Comparison of ENCODE assay signal across 35 mouse cellular contexts in the genomic region with DNA sequence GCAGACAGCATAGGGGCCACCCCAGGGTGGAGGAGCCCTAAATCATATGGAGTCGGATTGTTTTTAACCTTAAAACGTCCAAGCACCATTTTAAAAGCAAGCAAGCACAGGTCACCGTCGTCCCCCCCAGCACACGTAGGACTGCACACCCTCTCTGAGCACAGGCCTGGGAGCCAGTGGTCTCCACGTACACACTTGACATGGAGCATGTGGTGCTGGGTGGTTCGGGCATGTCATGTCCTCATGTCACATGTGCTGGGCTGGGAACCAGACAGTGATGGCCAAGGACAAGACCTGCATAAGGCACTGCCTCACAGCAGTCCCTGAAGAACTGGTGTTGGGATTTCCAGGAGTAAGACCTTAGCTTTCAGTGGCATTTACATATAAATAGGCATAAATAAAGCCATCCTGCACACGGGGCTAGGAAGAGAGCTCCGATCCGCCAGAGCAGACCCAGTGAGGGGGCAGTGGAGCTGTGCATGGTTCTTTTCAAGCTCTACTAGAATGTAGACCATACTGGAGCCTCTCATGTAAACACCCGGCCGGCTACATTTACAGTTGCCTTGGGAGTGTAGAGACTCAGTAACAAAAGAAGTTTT. TPM values are rescaled to one million over a fixed set of nuclear protein-coding genes. Genes with fewer than 3 reads are reported as not detected.
DNase-seq lines count a peak whose midpoint lies in the region; ATAC-seq and TF ChIP-seq lines count a peak whose summit lies in the region.
"Had no signal": no experiment of that assay in that cellular context is flagged by ENCODE, and none has a peak within 500 bp of the region (broad histone marks: within the 10 kb centered on the region; RNA-seq: fewer than 3 reads in every experiment).

No protein-coding gene starts in this region.

- DNase-seq in heart, postnatal 0 days (ENCODE audit: low spot score) = no peak
- no peak for DNase-seq in heart, adult 8-10 months (ENCODE audit: low spot score)
- peak; percentile 9 for DNase-seq in kidney, postnatal 10 days
- DNase-seq in kidney, adult 11 months = no peak
- peak; percentile 28 for DNase-seq in MEL (ENCODE audit: low read depth, low spot score)
- DNase-seq in liver, embryonic 11.5 days (ENCODE audit: low spot score) = no peak
- no peak for DNase-seq in adipocyte (ENCODE audit: low spot score)
- DNase-seq: cerebellum, adult 2 months; cerebellum, postnatal 14 days; heart, postnatal 14 days; kidney, adult 9 months; kidney, postnatal 36 days; lung, postnatal 36 days; right cerebral cortex, postnatal 25 days; spleen, adult 18-20 months; thymus, postnatal 14 days had no signal

- no peak for TF ChIP-seq RAD21 in MEL (IDR thresholded peaks at IDR 0.05; ENCODE audit: low read depth, low read length)

- H3K4me3 ChIP-seq in heart, postnatal 0 days (ENCODE audit: low read depth, low read length) = no peak overlapping the region
- H3K4me3 ChIP-seq in MEL (ENCODE audit: control insufficient read depth in 1 of 2, insufficient read depth in 1 of 2, low read depth in 2 of 2, low read length in 2 of 2) = no peak overlapping the region
- no peak overlapping the region for H3K4me3 ChIP-seq in liver, embryonic 11.5 days (ENCODE audit: low read depth, low read length)
- H3K4me3 ChIP-seq: erythroblast, embryonic 14.5 days; layer of hippocampus, adult 2 months; left cerebral cortex, adult 2 months; limb, embryonic 13.5 days; liver, embryonic 12.5 days; neural tube, embryonic 13.5 days had no signal

- H3K9ac ChIP-seq in heart, postnatal 0 days (replicated peaks; ENCODE audit: low read depth, low read length) = no peak overlapping the region
- no peak overlapping the region for H3K9ac ChIP-seq in MEL (ENCODE audit: control insufficient read depth, low read depth, low read length, poor library complexity, severe bottlenecking)
- no peak overlapping the region for H3K9ac ChIP-seq in liver, embryonic 11.5 days (ENCODE audit: low read depth, low read length)
- H3K9ac ChIP-seq: limb, embryonic 13.5 days; liver, embryonic 12.5 days; liver, postnatal 0 days; neural tube, embryonic 13.5 days had no signal

- no peak for TF ChIP-seq POLR2A in MEL (IDR thresholded peaks at IDR 0.05; ENCODE audit: control insufficient read depth in 1 of 2, insufficient read depth in 1 of 2, low read depth in 1 of 2, low read length in 2 of 2, poor library complexity in 1 of 2)

- 0 out of 2 replicates have a peak overlapping the region, but pooled peaks have one; percentile 18 for H3K27ac ChIP-seq in heart, postnatal 0 days (ENCODE audit: low read depth)
- no peak overlapping the region for H3K27ac ChIP-seq in MEL (ENCODE audit: control insufficient read depth, low read depth, low read length)
- H3K27ac ChIP-seq in liver, embryonic 11.5 days (ENCODE audit: low read depth, low read length) = no peak overlapping the region
- H3K27ac ChIP-seq: layer of hippocampus, adult 2 months; left cerebral cortex, adult 2 months; limb, embryonic 13.5 days; liver, embryonic 12.5 days; neural tube, embryonic 13.5 days had no signal

- peaks cover 35% of the 10 kb centered on the region for H3K4me1 ChIP-seq in heart, postnatal 0 days (ENCODE audit: control insufficient read depth, insufficient read depth)
- H3K4me1 ChIP-seq in MEL (ENCODE audit: control insufficient read depth in 1 of 2, insufficient read depth in 2 of 2, low read length in 2 of 2) = peaks cover 20 to 23% of the 10 kb centered on the region in 2 experiments
- H3K4me1 ChIP-seq in liver, embryonic 11.5 days (replicated peaks; ENCODE audit: control insufficient read depth, insufficient read depth, low read length) = peaks cover 35% of the 10 kb centered on the region

- WGBS in heart, postnatal 0 days = 75% methylated on average over 12 of the region's 12 CpGs
- WGBS in liver, embryonic 11.5 days = 88% methylated on average over 12 of the region's 12 CpGs

- no peak for TF ChIP-seq EP300 in heart, postnatal 0 days (IDR thresholded peaks at IDR 0.05; ENCODE audit: low read depth)
- TF ChIP-seq EP300 in MEL (IDR thresholded peaks at IDR 0.05; ENCODE audit: low read depth in 1 of 2, low read length in 2 of 2) = no peak

- H3K36me3 ChIP-seq in heart, postnatal 0 days (replicated peaks; ENCODE audit: control insufficient read depth, insufficient read depth, low read length) = peaks cover 48% of the 10 kb centered on the region
- peaks cover 36 to 46% of the 10 kb centered on the region in 2 experiments for H3K36me3 ChIP-seq in MEL (ENCODE audit: control insufficient read depth in 1 of 2, insufficient read depth in 2 of 2, low read length in 2 of 2)
- H3K36me3 ChIP-seq in liver, embryonic 11.5 days (ENCODE audit: control insufficient read depth, insufficient read depth, low read length) = peaks cover 30% of the 10 kb centered on the region

- TF ChIP-seq CTCF in heart, postnatal 0 days (IDR thresholded peaks at IDR 0.05; ENCODE audit: low read depth) = no peak
- TF ChIP-seq CTCF in MEL (IDR thresholded peaks at IDR 0.05 in 2 of 3, conservative IDR thresholded peaks at IDR 0.05 in 1 of 3; ENCODE audit: control insufficient read depth in 1 of 3, insufficient read depth in 1 of 3, low read depth in 2 of 3, low read length in 3 of 3, poor library complexity in 1 of 3, severe bottlenecking in 1 of 3) = no peak

- no peaks in the 10 kb centered on the region for H3K9me3 ChIP-seq in heart, postnatal 0 days (replicated peaks; ENCODE audit: control insufficient read depth, low read length)
- no peaks in the 10 kb centered on the region for H3K9me3 ChIP-seq in MEL (replicated peaks; ENCODE audit: insufficient read depth, low read length)
- H3K9me3 ChIP-seq in liver, embryonic 11.5 days (ENCODE audit: control insufficient read depth, low read length) = no peaks in the 10 kb centered on the region
- H3K9me3 ChIP-seq: G1E; limb, embryonic 13.5 days; liver, embryonic 12.5 days; neural tube, embryonic 13.5 days had no signal

- no peaks in the 10 kb centered on the region for H3K27me3 ChIP-seq in heart, postnatal 0 days (ENCODE audit: control insufficient read depth, insufficient read depth, low read length)
- no peaks in the 10 kb centered on the region for H3K27me3 ChIP-seq in MEL (ENCODE audit: control insufficient read depth in 1 of 2, insufficient read depth in 2 of 2, low read length in 2 of 2)
- no peaks in the 10 kb centered on the region for H3K27me3 ChIP-seq in liver, embryonic 11.5 days (replicated peaks; ENCODE audit: control insufficient read depth, insufficient read depth, low read length)
- H3K27me3 ChIP-seq: limb, embryonic 13.5 days; liver, embryonic 12.5 days; neural tube, embryonic 13.5 days; Patski had no signal

- no peak overlapping the region for H3K4me2 ChIP-seq in heart, postnatal 0 days (ENCODE audit: low read depth, low read length)
- no peak overlapping the region for H3K4me2 ChIP-seq in liver, embryonic 11.5 days
- H3K4me2 ChIP-seq: limb, embryonic 13.5 days; liver, embryonic 12.5 days; midbrain, embryonic 11.5 days; neural tube, embryonic 13.5 days had no signal

- no peak for ATAC-seq in heart, postnatal 0 days (ENCODE audit: insufficient read depth, low read depth)
- ATAC-seq in liver, embryonic 11.5 days (replicated peaks; ENCODE audit: low FRiP score) = no peak
- ATAC-seq: CD4-positive, CD25-positive, alpha-beta regulatory T cell, adult 4 months; forebrain, embryonic 16.5 days; inflammation-experienced regulatory T-cells, adult 6 months; liver, embryonic 12.5 days; liver, postnatal 0 days; midbrain, embryonic 16.5 days; Patski had no signal

- peaks cover 50% of the 10 kb centered on the region for H3K79me2 ChIP-seq in MEL (ENCODE audit: control insufficient read depth, insufficient read depth, low read length, poor library complexity)

TF ChIP-seq in MEL, 35 proteins besides CTCF, POLR2A, EP300 and RAD21 (continues in another document):
- TF ChIP-seq BHLHE40 (IDR thresholded peaks at IDR 0.05; ENCODE audit: borderline replicate concordance, low read depth, low read length) (no peak), MYB (IDR thresholded peaks at IDR 0.05; ENCODE audit: low read depth, low read length) (no peak), MAX (IDR thresholded peaks at IDR 0.05; ENCODE audit: low read length) (no peak)

RNA-seq across cellular contexts. Expression of a gene that starts 8.7 kb away (rescaled TPM):
- total RNA-seq in heart, postnatal 0 days (2014; rRNA removed; ENCODE audit: low replicate concordance) = 27.7 and 32.2 TPM in 2 replicates
- 18.6 and 19.1 TPM in 2 replicates for polyA plus RNA-seq in heart, postnatal 0 days (2015; fragmentation: Nextera tagmentation; extraction: Ambion mirVana)
- total RNA-seq in heart, adult 8-10 months (2022) = 1 to 10 TPM; 5.6 to 6.5 (median 6.2) TPM
- total RNA-seq in MEL (2012; rRNA removed) = 245 and 279 TPM in 2 replicates
- polyA plus RNA-seq in MEL (2012; ENCODE audit: insufficient read depth in 1 of 2, insufficient read length in 2 of 2, low read depth in 1 of 2, low replicate concordance in 2 of 2, missing spikeins in 1 of 2) = 100 to 1,000 TPM in 1 of 2 experiments, not detected in 1; 274 TPM
- polyA plus RNA-seq in liver, embryonic 11.5 days (2014; fragmentation: Nextera tagmentation; extraction: Ambion mirVana) = 111 and 125 TPM in 2 replicates

RNA-seq across cellular contexts. Expression of a gene that starts 11.8 kb away (rescaled TPM):
- total RNA-seq in heart, postnatal 0 days (2014; rRNA removed; ENCODE audit: low replicate concordance) = 7.1 and 9.4 TPM in 2 replicates
- polyA plus RNA-seq in heart, postnatal 0 days (2015; fragmentation: Nextera tagmentation; extraction: Ambion mirVana) = 6.7 and 8.2 TPM in 2 replicates
- total RNA-seq in heart, adult 8-10 months (2022) = 1 to 10 TPM; 1.8 to 4.3 (median 2.4) TPM
- total RNA-seq in MEL (2012; rRNA removed) = 11.2 and 15.2 TPM in 2 replicates
- polyA plus RNA-seq in MEL (2012; ENCODE audit: insufficient read depth in 1 of 2, insufficient read length in 2 of 2, low read depth in 1 of 2, low replicate concordance in 2 of 2, missing spikeins in 1 of 2) = 10 to 100 TPM in 1 of 2 experiments, not detected in 1; 21.4 TPM
- 2.2 and 2.5 TPM in 2 replicates for polyA plus RNA-seq in liver, embryonic 11.5 days (2014; fragmentation: Nextera tagmentation; extraction: Ambion mirVana)
- polyA plus RNA-seq: erythroblast, embryonic 14.5 days had no signal

RNA-seq across cellular contexts. Expression of a gene that starts 18.0 kb away (rescaled TPM):
- 6.8 and 10.5 TPM in 2 replicates for total RNA-seq in heart, postnatal 0 days (2014; rRNA removed; ENCODE audit: low replicate concordance)
- 2.3 and 2.4 TPM in 2 replicates for polyA plus RNA-seq in heart, postnatal 0 days (2015; fragmentation: Nextera tagmentation; extraction: Ambion mirVana)
- total RNA-seq in heart, adult 8-10 months (2022) = 10 to 100 TPM; 19.3 to 24.6 (median 20.6) TPM
- total RNA-seq in MEL (2012; rRNA removed) = 1.2 and 2.6 TPM in 2 replicates
- polyA plus RNA-seq in MEL (2012; ENCODE audit: insufficient read depth in 1 of 2, insufficient read length in 2 of 2, low read depth in 1 of 2, low replicate concordance in 2 of 2, missing spikeins in 1 of 2) = 10 to 100 TPM in 1 of 2 experiments, not detected in 1; 11.4 TPM
- 0.23 and 0.34 TPM in 2 replicates for polyA plus RNA-seq in liver, embryonic 11.5 days (2014; fragmentation: Nextera tagmentation; extraction: Ambion mirVana)
- polyA plus RNA-seq: CD4-positive, CD25-positive, alpha-beta regulatory T cell, adult 4 months; inflammation-experienced regulatory T-cells, adult 6 months had no signal

RNA-seq across cellular contexts. Expression of a gene that starts 47.5 kb away (rescaled TPM):
- total RNA-seq in heart, postnatal 0 days (2014; rRNA removed; ENCODE audit: low replicate concordance) = 0.38 TPM in 1 of 2 replicates, not detected in the other
- 0.04 TPM in 1 of 2 replicates, not detected in the other for polyA plus RNA-seq in heart, postnatal 0 days (2015; fragmentation: Nextera tagmentation; extraction: Ambion mirVana)
- total RNA-seq in heart, adult 8-10 months (2022) = under 1 TPM; 0.25 to 0.52 (median 0.33) TPM
- total RNA-seq in MEL (2012; rRNA removed) = 6.5 and 6.8 TPM in 2 replicates
- 1 to 10 TPM in 1 of 2 experiments, not detected in 1; 5.4 TPM for polyA plus RNA-seq in MEL (2012; ENCODE audit: insufficient read depth in 1 of 2, insufficient read length in 2 of 2, low read depth in 1 of 2, low replicate concordance in 2 of 2, missing spikeins in 1 of 2)
- 0.53 and 0.62 TPM in 2 replicates for polyA plus RNA-seq in liver, embryonic 11.5 days (2014; fragmentation: Nextera tagmentation; extraction: Ambion mirVana)
- total RNA-seq: gastrocnemius, adult 8-10 months; layer of hippocampus, adult 2 months; layer of hippocampus, postnatal 14 days; left cerebral cortex, postnatal 36 days had no signal
- polyA plus RNA-seq: forebrain, embryonic 11.5 days; forebrain, embryonic 16.5 days; hindbrain, embryonic 11.5 days; midbrain, embryonic 11.5 days; midbrain, embryonic 16.5 days; neural tube, embryonic 13.5 days; Patski had no signal

Comparison
In these comparisons a context has a peak if more than half of its experiments do, and no peak if none do; other contexts are left out.
1. DNase-seq: peak in kidney, postnatal 10 days (single experiment) and MEL (single experiment); none in heart, postnatal 0 days (single experiment), heart, adult 8-10 months (single experiment), kidney, adult 11 months (single experiment), liver, embryonic 11.5 days (single experiment) and adipocyte (single experiment).